Mouse (Mus musculus): Measurements from ENCODE around the gene Scpep1.

DNA sequence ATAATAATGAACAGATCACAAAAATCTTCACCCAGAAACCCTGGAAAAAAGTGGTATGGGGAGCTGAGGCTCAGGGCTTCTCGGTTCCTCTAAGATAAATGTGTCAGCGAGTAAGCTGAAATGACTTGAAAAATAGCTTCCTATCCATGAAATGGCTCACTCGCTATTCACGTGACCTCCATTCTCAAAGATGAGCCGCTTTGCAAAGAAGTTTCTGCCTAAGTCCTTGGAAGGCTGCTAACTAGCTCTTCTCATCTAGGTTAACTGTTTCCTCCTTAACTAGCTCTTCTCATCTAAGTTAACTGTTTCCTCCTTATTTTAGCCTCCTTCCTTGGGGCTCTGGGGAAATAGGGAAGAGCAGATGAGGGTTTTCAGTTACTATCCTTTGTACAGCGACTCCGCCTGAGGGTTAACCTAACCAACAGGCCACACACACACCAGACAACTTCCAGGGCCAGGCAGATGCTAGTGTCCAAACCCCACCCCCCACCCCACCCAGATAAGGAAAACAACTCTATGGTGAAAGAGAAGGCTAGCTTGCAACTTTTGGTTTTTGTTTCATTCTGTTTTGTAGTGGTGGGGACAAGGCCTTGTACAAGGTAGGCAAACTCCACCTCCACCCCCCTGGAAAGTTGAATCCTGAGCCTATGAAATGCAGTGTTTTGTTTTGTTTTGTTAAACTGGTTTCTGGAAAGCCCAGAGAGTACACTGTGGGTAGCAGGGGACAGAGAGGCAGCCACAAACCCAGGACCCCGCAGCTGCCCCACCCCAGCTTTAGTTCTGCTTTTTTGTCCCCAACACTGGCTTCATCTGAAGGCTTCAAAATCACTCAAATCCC lies 5.2 kb downstream of the Scpep1 start:
- TF ChIP-seq CTCF (IDR thresholded peaks at IDR 0.05; ENCODE audit: extremely low read depth, insufficient read depth, low read length) (no peak), POLR2A (IDR thresholded peaks at IDR 0.05; ENCODE audit: extremely low read depth, insufficient read depth, low read length) (no peak)
